Mouse (Mus musculus) liver, adult 2 months (tissue): ENCODE measurements around the gene Clcnka. TPM values are rescaled to one million over a fixed set of nuclear protein-coding genes. Genes with fewer than 3 reads are reported as not detected.

Experiments used
- DNase-seq: peaks from one replicate; pipeline ENCODE4 v3.0.0-alpha.2; 2011; ENCODE audit warnings: low read depth, low spot score; ENCODE audit errors: extremely low read depth
- H3K27ac ChIP-seq: fragments of 200-500 bp; replicated peaks from 2 replicates; pipeline ENCODE4 v1.5.1; 2012; ENCODE audit warnings: low read depth, mild to moderate bottlenecking, control low read depth, inconsistent platforms, low read length; ENCODE audit not compliant: insufficient read depth
- H3K27me3 ChIP-seq: fragments of 200-500 bp; 2 replicates; pipeline ENCODE4 v1.6.1; 2012; ENCODE audit warnings: mild to moderate bottlenecking, moderate library complexity, low read length, inconsistent platforms; ENCODE audit not compliant: control insufficient read depth, insufficient read depth
- H3K36me3 ChIP-seq: fragments of 200-500 bp; 2 replicates; pipeline ENCODE4 v1.6.1; 2012; ENCODE audit warnings: low read length, inconsistent platforms; ENCODE audit not compliant: control insufficient read depth, insufficient read depth
- H3K4me1 ChIP-seq: fragments of 200-500 bp; 2 replicates; pipeline ENCODE4 v1.6.1; 2011; ENCODE audit warnings: low read length; ENCODE audit not compliant: control insufficient read depth, insufficient read depth
- H3K4me3 ChIP-seq: fragments of 200-500 bp; 2 replicates; pipeline ENCODE4 v1.5.1; 2011; ENCODE audit warnings: low read depth, mild to moderate bottlenecking, control low read depth, low read length, moderate library complexity; ENCODE audit not compliant: insufficient read depth
- H3K79me2 ChIP-seq: fragments of 200-500 bp; 2 replicates; pipeline ENCODE4 v1.6.1; 2012; ENCODE audit warnings: inconsistent platforms, mild to moderate bottlenecking, low read length, moderate library complexity; ENCODE audit not compliant: control insufficient read depth, insufficient read depth
- H3K9ac ChIP-seq: fragments of 200-500 bp; 2 replicates; pipeline ENCODE4 v1.6.1; 2012; ENCODE audit warnings: low read depth, mild to moderate bottlenecking, control low read depth, inconsistent platforms, low read length
- CTCF ChIP-seq: fragments of 200-500 bp; IDR thresholded peaks from 2 replicates; pipeline ENCODE4 v1.5.1; 2011; ENCODE audit warnings: low read depth, low read length, control low read depth
- POLR2A ChIP-seq: fragments of 200-500 bp; IDR thresholded peaks from 2 replicates; pipeline ENCODE4 v1.6.1; 2011; ENCODE audit warnings: low read length, control low read depth; ENCODE audit not compliant: insufficient read depth; ENCODE audit errors: extremely low read depth
- WGBS: fragments of 180-500 bp; shearing (Covaris S2); methylation state at CpG from one replicate; pipeline ENCODE4 v1.1.7; 2018; 5-methylcytosine and 5-hydroxymethylcytosine counted together
- polyA plus RNA-seq: library from polyadenylated mRNA; depleted of rRNA; stranded (reverse); fragments of >200 nt; gene quantifications from 2 replicates; pipeline ENCODE4 v1.2.3, GENCODE M21; 2012
- total RNA-seq: library from RNA; depleted of rRNA; stranded (reverse); fragments of >200 nt; gene quantifications from 2 replicates; pipeline ENCODE4 v1.2.3, GENCODE M21; 2014

Clcnka gene
- total and polyA plus RNA-seq, 2 experiments, result 0.04 TPM; not detected in 1

GRCm38 (mm10) chr4:141429847-141430246 lies 31.3 kb upstream of the Clcnka start:
- no peak overlapping the region for H3K9ac ChIP-seq
- WGBS, result 51% methylated on average over 9 of the region's 9 CpGs
- H3K27me3 ChIP-seq, result no peaks in the 10 kb centered on the region; the same call in 1 of the 2 replicates
- DNase-seq, result peak; percentile 21
- no peak for TF ChIP-seq POLR2A
- TF ChIP-seq CTCF, result peak; percentile 81
- no peaks in the 10 kb centered on the region for H3K4me1 ChIP-seq
- H3K27ac ChIP-seq, result no peak overlapping the region
- H3K4me3 ChIP-seq, result no peak overlapping the region
- no peaks in the 10 kb centered on the region for H3K36me3 ChIP-seq
- H3K79me2 ChIP-seq, result no peaks in the 10 kb centered on the region

- no peaks in the 10 kb centered on the region for H3K4me1 ChIP-seq
- no peaks in the 10 kb centered on the region; the same call in 1 of the 2 replicates for H3K27me3 ChIP-seq
- no peak overlapping the region for H3K4me3 ChIP-seq
- no peaks in the 10 kb centered on the region for H3K36me3 ChIP-seq
- TF ChIP-seq POLR2A, result no peak
- DNase-seq, result no peak
- no peaks in the 10 kb centered on the region for H3K79me2 ChIP-seq
- no peak overlapping the region for H3K9ac ChIP-seq
- no peak overlapping the region for H3K27ac ChIP-seq
- 73% methylated on average over 6 of the region's 6 CpGs for WGBS
Observed at GRCm38 (mm10) chr4:141429381-141429780, 30.9 kb upstream of the Clcnka start.

- 90% methylated on average over 13 of the region's 13 CpGs for WGBS
- no peak for TF ChIP-seq CTCF
- no peak for TF ChIP-seq POLR2A
- H3K4me1 ChIP-seq, result no peaks in the 10 kb centered on the region
- no peak for DNase-seq
- H3K4me3 ChIP-seq, result no peak overlapping the region
- H3K79me2 ChIP-seq, result no peaks in the 10 kb centered on the region
- no peaks in the 10 kb centered on the region; the same call in 1 of the 2 replicates for H3K27me3 ChIP-seq
- no peak overlapping the region for H3K9ac ChIP-seq
- H3K36me3 ChIP-seq, result no peaks in the 10 kb centered on the region
- no peak overlapping the region for H3K27ac ChIP-seq
Observed at GRCm38 (mm10) chr4:141427921-141428320, 29.4 kb upstream of the Clcnka start.

- Histone ChIP-seq H3K27me3 (no peaks in the 10 kb centered on the region; the same call in 1 of the 2 replicates), H3K4me1 (no peaks in the 10 kb centered on the region), H3K79me2 (no peaks in the 10 kb centered on the region), H3K36me3 (no peaks in the 10 kb centered on the region), H3K27ac (no peak overlapping the region), H3K9ac (no peak overlapping the region), H3K4me3 (no peak overlapping the region)
- no peak for DNase-seq
- WGBS, result 82% methylated on average over 10 of the region's 10 CpGs
- TF ChIP-seq POLR2A, result no peak
- TF ChIP-seq CTCF, result no peak
Observed at GRCm38 (mm10) chr4:141426796-141427745, 28.5 kb upstream of the Clcnka start.

GRCm38 (mm10) chr4:141425484-141426479 lies 27.3 kb upstream of the Clcnka start:
- no peaks in the 10 kb centered on the region for H3K4me1 ChIP-seq
- H3K4me3 ChIP-seq, result peak overlapping the region; percentile 12; the same call in 1 of the 2 replicates
- H3K27ac ChIP-seq, result no peak overlapping the region
- H3K36me3 ChIP-seq, result no peaks in the 10 kb centered on the region
- no peak for TF ChIP-seq CTCF
- H3K27me3 ChIP-seq, result no peaks in the 10 kb centered on the region; the same call in 1 of the 2 replicates
- DNase-seq, result no peak
- no peak overlapping the region for H3K9ac ChIP-seq
- 14% methylated on average over 36 of the region's 36 CpGs for WGBS
- no peaks in the 10 kb centered on the region for H3K79me2 ChIP-seq
